Mouse (Mus musculus) thymus, adult 2 months (tissue): Measurements from ENCODE around the gene Olfr922. TPM values are rescaled to one million over a fixed set of nuclear protein-coding genes. Genes with fewer than 3 reads are reported as not detected.

Experiments used
- DNase-seq: peaks from one replicate; pipeline ENCODE4 v3.0.0; 2021
- H3K27ac ChIP-seq: fragments of 200-500 bp; 2 replicates; pipeline ENCODE4 v1.5.1; 2012; ENCODE audit warnings: low read length, control low read depth; ENCODE audit not compliant: control insufficient read depth, insufficient read depth
- H3K27me3 ChIP-seq: fragments of 200-500 bp; 2 replicates; pipeline ENCODE4 v1.6.1; 2012; ENCODE audit warnings: mild to moderate bottlenecking, low read length, moderate library complexity, mixed read lengths; ENCODE audit not compliant: control insufficient read depth, insufficient read depth
- H3K36me3 ChIP-seq: fragments of 200-500 bp; 2 replicates; pipeline ENCODE4 v1.6.1; 2012; ENCODE audit warnings: mild to moderate bottlenecking, low read length, moderate library complexity; ENCODE audit not compliant: control insufficient read depth, insufficient read depth
- H3K4me1 ChIP-seq: fragments of 200-500 bp; replicated peaks from 2 replicates; pipeline ENCODE4 v1.6.1; 2012; ENCODE audit warnings: low read length; ENCODE audit not compliant: control insufficient read depth, insufficient read depth
- H3K4me3 ChIP-seq: fragments of 200-500 bp; 2 replicates; pipeline ENCODE4 v1.5.1; 2012; ENCODE audit warnings: mild to moderate bottlenecking, low read length, control low read depth, moderate library complexity; ENCODE audit not compliant: control insufficient read depth, insufficient read depth
- CTCF ChIP-seq: fragments of 200-500 bp; IDR thresholded peaks from 2 replicates; pipeline ENCODE4 v1.5.1; 2012; ENCODE audit warnings: mild to moderate bottlenecking, control low read depth, low read length, moderate library complexity, borderline replicate concordance; ENCODE audit not compliant: control insufficient read depth, poor library complexity, insufficient read depth; ENCODE audit errors: extremely low read depth
- POLR2A ChIP-seq: fragments of 200-500 bp; IDR thresholded peaks from 2 replicates; pipeline ENCODE4 v1.6.1; 2012; ENCODE audit warnings: mild to moderate bottlenecking, low read length, control low read depth, moderate library complexity; ENCODE audit not compliant: control insufficient read depth, poor library complexity, insufficient read depth; ENCODE audit errors: extremely low read depth
- WGBS: fragments of 180-500 bp; shearing (Covaris S2); methylation state at CpG from one replicate; pipeline ENCODE4 v1.1.7; 2018; 5-methylcytosine and 5-hydroxymethylcytosine counted together
- polyA plus RNA-seq: library from polyadenylated mRNA; depleted of rRNA; stranded (reverse); fragments of >200 nt; gene quantifications from 2 replicates; pipeline ENCODE4 v1.2.3, GENCODE M21; 2012; rRNA removed

Gene Olfr922
- polyA plus RNA-seq = not detected in 2 replicates

DNA sequence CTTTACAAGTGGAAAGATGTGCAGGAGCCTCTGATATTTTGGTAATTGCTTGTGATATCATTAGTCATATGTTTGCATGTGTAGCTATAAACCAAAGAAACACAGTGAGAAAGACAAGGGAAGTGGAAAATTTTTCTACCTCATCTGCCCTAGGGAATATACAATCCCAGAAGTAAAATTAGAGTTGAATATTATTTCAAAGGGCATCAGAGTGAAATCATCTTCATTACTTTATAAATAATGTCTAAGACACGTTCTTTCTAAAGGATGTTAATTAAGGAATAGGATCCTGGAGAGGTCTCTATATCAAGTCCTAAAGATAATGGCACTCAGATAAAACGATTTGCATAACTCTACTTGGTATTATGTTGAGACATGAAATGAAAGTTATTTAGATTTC is at the start of gene Olfr922:
Olfr922 (plus strand) TSS at position 301 of the 400 bp plus-strand sequence.
- H3K27ac ChIP-seq = no peak within 1 kb of the TSS
- no peaks in the 10 kb centered on the region for H3K36me3 ChIP-seq
- no peak for TF ChIP-seq POLR2A
- TF ChIP-seq CTCF = no peak
- 80% methylated on average over 2 of the region's 2 CpGs for WGBS
- no peak within 1 kb of the TSS for H3K4me3 ChIP-seq
- no peaks in the 10 kb centered on the region for H3K27me3 ChIP-seq
- DNase-seq = no peak
- H3K4me1 ChIP-seq = no peaks in the 10 kb centered on the region

GRCm38 (mm10) chr9:38772768-38773167 is 41.6 kb upstream of the Olfr922 start, which contains the start of gene Olfr921:
TSS of gene Olfr921 (plus strand) at chr9:38773068.
- H3K27me3 ChIP-seq = no peaks in the 10 kb centered on the region
- no peak within 1 kb of the TSS for H3K4me3 ChIP-seq
- no peak for TF ChIP-seq CTCF
- no peak for TF ChIP-seq POLR2A
- H3K36me3 ChIP-seq = no peaks in the 10 kb centered on the region
- H3K4me1 ChIP-seq = no peaks in the 10 kb centered on the region
- no peak within 1 kb of the TSS for H3K27ac ChIP-seq
- DNase-seq = no peak

DNA sequence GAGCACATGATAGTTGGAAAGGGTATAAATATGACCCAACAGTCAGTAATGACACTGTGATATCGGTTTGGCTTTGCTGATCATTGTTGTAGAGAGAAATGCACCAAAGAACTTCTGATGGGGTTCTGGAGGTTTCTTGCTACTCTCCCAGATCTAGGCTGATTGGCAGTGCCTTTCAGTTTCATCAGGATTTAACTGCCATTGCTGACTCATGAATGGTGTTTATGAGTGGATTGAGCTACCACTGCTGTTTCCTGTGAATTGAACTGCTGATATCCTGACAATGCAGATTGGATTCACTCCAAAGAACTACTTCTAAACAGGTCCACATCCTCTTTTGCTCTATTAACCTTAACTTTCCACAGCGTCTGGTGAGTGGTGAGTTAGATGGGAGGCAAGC is 21.7 kb upstream of the Olfr922 start:
- TF ChIP-seq POLR2A (no peak), CTCF (no peak)
- H3K4me3 ChIP-seq = no peak overlapping the region
- no peak for DNase-seq
- no peaks in the 10 kb centered on the region for H3K4me1 ChIP-seq
- WGBS = 55% methylated on average over 2 of the region's 2 CpGs
- no peaks in the 10 kb centered on the region for H3K27me3 ChIP-seq
- H3K36me3 ChIP-seq = no peaks in the 10 kb centered on the region
- H3K27ac ChIP-seq = no peak overlapping the region

DNA sequence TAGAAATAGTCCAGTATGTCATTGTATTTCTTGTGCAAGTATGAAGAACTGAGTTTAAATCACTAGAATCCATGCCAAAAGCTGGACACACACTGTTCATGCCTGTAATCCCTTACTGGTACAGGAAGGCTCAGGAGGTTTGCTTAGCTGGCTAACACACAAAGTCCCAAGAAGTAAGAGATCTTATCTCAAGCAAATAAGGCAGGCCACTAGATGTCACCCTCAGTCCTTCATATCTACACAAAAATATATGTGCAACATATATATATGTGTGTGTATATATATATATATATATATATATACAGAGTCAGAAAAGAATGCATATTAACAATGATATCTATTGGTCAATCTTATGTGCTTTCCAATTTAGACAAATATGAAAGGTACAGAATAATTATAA is 8.7 kb upstream of the Olfr922 start:
- no peaks in the 10 kb centered on the region for H3K4me1 ChIP-seq
- no peak overlapping the region for H3K27ac ChIP-seq
- no peak overlapping the region for H3K4me3 ChIP-seq
- DNase-seq = no peak
- H3K36me3 ChIP-seq = no peaks in the 10 kb centered on the region
- no peaks in the 10 kb centered on the region for H3K27me3 ChIP-seq
- TF ChIP-seq CTCF = no peak

- WGBS = 87% methylated on average over 1 of the region's 1 CpGs
- TF ChIP-seq POLR2A (no peak), CTCF (no peak)
- Histone ChIP-seq H3K27me3 (no peaks in the 10 kb centered on the region), H3K4me3 (no peak overlapping the region), H3K36me3 (no peaks in the 10 kb centered on the region), H3K4me1 (no peaks in the 10 kb centered on the region), H3K27ac (no peak overlapping the region)
- no peak for DNase-seq
These were observed 1.1 kb downstream of the Olfr922 start for GRCm38 (mm10) chr9:38815458-38815986.

DNA sequence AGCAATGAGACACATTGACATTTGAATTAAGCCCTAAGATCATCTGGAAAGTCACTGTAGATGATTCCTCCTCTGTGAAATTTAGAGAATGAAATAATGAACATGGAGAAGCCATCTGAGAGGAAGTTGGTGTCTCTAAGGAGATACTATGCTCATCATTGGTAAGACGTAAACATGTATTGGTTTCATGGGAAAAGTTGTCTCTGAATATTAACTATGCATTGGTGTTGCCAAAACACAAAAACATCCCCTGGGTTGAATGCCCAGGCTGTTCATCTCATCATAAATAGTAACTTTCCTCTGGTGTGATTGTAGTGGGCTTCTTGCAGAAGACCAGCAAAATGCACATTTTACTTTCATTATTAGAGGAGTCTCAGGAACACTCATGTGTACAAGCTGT is 11.8 kb downstream of the Olfr922 start, which contains the start of gene Olfr923:
Olfr923 (plus strand) TSS at position 301 of the 400 bp plus-strand sequence.
- Histone ChIP-seq H3K36me3 (no peaks in the 10 kb centered on the region), H3K4me1 (no peaks in the 10 kb centered on the region), H3K4me3 (no peak within 1 kb of the TSS), H3K27me3 (no peaks in the 10 kb centered on the region), H3K27ac (no peak within 1 kb of the TSS)
- no peak for DNase-seq
- TF ChIP-seq CTCF (no peak), POLR2A (no peak)
- 100% methylated on average over 1 of the region's 1 CpGs for WGBS

DNA sequence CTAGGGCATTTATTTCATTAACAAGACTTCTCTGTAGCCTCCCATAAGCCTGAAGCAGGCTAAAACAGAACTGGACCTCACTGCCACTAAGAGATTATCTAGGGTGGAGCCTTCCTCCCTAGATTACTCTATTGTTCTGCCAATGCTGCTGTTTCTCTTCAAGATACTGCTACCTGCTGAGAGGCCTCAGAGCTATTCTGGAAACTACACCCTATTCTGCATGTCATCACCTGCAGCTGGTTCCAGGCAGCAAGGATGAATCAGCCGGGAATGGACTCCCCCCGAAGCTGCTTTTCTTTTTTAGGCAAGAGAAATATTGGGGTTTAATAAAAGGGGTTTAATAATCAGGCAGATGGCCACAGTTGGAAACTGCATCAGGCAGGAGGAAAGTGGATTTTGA is 18.6 kb downstream of the Olfr922 start:
- H3K4me3 ChIP-seq = no peak overlapping the region
- H3K4me1 ChIP-seq = no peaks in the 10 kb centered on the region
- H3K27me3 ChIP-seq = no peaks in the 10 kb centered on the region
- H3K27ac ChIP-seq = no peak overlapping the region
- no peak for TF ChIP-seq CTCF
- TF ChIP-seq POLR2A = no peak
- DNase-seq = no peak
- 96% methylated on average over 2 of the region's 2 CpGs for WGBS
- H3K36me3 ChIP-seq = no peaks in the 10 kb centered on the region
